Mouse (Mus musculus) monocyte, adult 2 months (primary cell): ENCODE results near the gene Gm11236.
"Not testable (repeated sequence)": the region's sequence is repeated elsewhere in the genome, so short reads cannot be mapped to it uniquely, and the experiment has no call there.

ENCODE experiments used
- DNase-seq, 2 experiments: peaks; one replicate each; pipeline ENCODE4 v3.0.0; 2022; ENCODE audit warnings: low spot score in 2 of 2, low read depth in 1 of 2

The Gm11236 gene

DNA sequence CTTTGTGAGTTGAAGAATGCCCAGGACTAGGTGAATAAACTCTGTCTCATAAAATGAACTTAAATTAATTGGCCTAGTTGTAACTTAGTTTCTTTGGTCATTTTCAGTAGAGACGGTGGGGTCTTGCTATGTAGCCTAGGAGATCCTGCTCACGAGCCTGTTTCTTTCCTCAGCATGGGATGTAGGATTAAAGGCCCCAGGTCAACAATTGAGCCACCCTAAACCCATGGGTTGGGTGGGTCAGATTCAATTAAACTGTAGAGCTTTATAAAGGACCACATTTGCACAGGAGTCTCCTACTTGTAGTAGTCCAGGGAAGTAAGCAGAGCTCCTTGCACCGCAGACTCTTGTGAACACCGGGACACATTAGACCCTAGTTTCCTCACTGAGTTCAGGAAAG lies at the start of gene Gm11236:
Gene Gm11236, plus strand, starts transcription at position 301 of the 400 bp plus-strand sequence.
- DNase-seq: not testable (repeated sequence)

DNA sequence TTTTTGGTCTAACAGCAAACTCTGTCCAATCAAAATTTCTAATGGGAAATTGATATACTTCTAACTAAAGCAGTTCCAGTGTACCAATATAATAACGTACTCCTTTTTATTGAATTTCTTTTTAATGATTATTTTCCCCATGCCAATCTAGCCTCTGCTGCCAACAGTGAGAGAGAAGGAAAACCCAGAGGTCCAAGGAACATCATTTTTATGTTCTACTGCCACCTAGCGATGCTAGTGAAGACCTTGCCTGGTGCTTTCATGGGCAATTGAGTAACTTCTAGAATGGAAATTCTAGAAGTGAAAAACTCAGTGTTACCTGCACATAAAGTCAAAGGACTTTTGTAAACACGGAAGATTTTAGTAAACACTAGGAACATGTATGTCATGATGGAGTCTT lies 38.7 kb upstream of the Gm11236 start:
- no peak for DNase-seq

DNA sequence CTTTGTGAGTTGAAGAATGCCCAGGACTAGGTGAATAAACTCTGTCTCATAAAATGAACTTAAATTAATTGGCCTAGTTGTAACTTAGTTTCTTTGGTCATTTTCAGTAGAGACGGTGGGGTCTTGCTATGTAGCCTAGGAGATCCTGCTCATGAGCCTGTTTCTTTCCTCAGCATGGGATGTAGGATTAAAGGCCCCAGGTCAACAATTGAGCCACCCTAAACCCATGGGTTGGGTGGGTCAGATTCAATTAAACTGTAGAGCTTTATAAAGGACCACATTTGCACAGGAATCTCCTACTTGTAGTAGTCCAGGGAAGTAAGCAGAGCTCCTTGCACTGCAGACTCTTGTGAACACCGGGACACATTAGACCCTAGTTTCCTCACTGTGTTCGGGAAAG lies 30.3 kb upstream of the Gm11236 start, which contains the start of gene Gm11238:
Gene Gm11238, plus strand, starts transcription at position 301 of the 400 bp plus-strand sequence.
- not testable (repeated sequence) for DNase-seq

DNA sequence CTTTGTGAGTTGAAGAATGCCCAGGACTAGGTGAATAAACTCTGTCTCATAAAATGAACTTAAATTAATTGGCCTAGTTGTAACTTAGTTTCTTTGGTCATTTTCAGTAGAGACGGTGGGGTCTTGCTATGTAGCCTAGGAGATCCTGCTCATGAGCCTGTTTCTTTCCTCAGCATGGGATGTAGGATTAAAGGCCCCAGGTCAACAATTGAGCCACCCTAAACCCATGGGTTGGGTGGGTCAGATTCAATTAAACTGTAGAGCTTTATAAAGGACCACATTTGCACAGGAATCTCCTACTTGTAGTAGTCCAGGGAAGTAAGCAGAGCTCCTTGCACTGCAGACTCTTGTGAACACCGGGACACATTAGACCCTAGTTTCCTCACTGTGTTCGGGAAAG lies 15.2 kb upstream of the Gm11236 start, which contains the start of gene Gm11237:
Gene Gm11237, plus strand, starts transcription at position 301 of the 400 bp plus-strand sequence.
- DNase-seq: not testable (repeated sequence)

DNA sequence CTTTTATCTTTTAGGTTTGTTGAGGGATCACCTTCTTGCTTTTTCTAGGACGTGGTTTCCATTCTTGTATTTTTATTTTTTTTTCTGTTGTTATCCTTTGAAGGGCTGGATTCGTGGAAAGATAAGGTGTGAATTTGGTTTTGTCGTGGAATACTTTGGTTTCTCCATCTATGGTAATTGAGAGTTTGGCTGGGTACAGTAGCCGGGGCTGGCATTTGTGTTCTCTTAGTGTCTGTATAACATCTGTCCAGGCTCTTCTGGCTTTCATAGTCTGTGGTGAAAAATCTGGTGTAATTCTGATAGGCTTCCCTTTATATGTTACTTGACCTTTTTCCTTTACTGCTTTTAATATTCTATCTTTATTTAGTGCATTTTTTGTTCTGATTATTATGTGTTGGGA lies 23.9 kb downstream of the Gm11236 start:
- DNase-seq: not testable (repeated sequence)

DNA sequence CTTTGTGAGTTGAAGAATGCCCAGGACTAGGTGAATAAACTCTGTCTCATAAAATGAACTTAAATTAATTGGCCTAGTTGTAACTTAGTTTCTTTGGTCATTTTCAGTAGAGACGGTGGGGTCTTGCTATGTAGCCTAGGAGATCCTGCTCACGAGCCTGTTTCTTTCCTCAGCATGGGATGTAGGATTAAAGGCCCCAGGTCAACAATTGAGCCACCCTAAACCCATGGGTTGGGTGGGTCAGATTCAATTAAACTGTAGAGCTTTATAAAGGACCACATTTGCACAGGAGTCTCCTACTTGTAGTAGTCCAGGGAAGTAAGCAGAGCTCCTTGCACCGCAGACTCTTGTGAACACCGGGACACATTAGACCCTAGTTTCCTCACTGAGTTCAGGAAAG lies 30.1 kb downstream of the Gm11236 start, which contains the start of gene Gm11239:
Gene Gm11239, plus strand, starts transcription at position 301 of the 400 bp plus-strand sequence.
- DNase-seq: not testable (repeated sequence)

DNA sequence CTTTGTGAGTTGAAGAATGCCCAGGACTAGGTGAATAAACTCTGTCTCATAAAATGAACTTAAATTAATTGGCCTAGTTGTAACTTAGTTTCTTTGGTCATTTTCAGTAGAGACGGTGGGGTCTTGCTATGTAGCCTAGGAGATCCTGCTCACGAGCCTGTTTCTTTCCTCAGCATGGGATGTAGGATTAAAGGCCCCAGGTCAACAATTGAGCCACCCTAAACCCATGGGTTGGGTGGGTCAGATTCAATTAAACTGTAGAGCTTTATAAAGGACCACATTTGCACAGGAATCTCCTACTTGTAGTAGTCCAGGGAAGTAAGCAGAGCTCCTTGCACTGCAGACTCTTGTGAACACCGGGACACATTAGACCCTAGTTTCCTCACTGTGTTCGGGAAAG lies 45.3 kb downstream of the Gm11236 start, which contains the start of gene Gm428:
Gene Gm428, plus strand, starts transcription at position 301 of the 400 bp plus-strand sequence.
- not testable (repeated sequence) for DNase-seq
